Mouse (Mus musculus) adipose tissue, adult 10 weeks (tissue): ENCODE results near the gene Acsf2. TPM values are rescaled to one million over a fixed set of nuclear protein-coding genes. Genes with fewer than 3 reads are reported as not detected.

ENCODE experiments used
- polyA plus RNA-seq: library from polyadenylated mRNA; stranded (reverse); fragments of 350-450 nt; fragmentation: Illumina TruSeq; extraction: RNeasy Lipid Tissue Mini Kit (QIAGEN cat#74804); gene quantifications from one replicate; pipeline ENCODE4 v1.2.3, GENCODE M21; 2014; ENCODE audit warnings: low read depth, low replicate concordance

The Acsf2 gene
- polyA plus RNA-seq = 17.7 TPM

DNA sequence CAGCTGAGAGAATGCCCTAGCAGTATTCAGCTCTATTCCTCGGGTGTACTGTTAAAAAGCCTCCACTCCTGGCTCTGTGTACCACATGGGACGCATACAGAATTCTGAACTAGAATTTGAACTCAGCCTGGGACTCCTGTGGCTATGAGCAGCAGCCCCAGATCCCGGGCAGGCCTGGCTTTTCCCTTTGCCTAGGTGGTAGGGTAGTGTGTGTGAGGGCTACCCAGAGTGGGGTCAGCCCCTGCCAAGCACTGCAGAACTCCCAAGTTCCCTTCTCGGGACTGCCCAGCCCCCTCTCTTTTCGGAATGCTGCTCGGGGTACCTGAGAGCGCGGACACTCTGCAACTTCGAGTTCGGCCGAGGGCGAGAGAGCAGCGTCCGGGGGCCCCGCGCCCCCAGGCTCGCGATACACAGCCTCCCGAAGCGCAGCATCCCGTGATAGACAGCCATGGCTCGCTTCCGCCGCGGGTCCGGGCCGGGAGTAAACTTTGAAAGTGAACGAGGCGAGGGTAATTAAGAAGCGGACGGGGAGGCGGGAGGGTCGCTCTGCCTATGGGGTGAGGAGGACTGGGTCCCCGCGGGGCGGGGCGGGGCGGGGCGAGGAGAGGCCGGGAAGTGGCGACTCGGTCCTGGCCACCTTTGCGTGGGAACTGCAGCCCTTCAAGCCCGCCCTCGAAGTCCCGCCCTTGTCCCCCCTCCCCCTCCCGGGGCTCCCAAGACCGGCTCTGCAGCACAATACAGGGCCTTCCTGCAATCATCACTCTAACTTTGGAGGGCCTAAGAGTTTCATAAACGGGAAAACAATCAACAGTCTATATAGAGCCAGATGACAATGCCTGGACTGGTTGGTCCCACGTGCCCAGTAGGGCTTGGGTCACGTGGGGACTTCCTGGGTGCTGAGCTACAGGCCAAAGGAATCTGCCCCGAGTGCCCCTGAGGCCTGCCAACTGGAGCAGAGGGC, at the start of gene Acsf2:
Acsf2 (minus strand) TSS at position 551 of the 961 bp plus-strand sequence.

DNA sequence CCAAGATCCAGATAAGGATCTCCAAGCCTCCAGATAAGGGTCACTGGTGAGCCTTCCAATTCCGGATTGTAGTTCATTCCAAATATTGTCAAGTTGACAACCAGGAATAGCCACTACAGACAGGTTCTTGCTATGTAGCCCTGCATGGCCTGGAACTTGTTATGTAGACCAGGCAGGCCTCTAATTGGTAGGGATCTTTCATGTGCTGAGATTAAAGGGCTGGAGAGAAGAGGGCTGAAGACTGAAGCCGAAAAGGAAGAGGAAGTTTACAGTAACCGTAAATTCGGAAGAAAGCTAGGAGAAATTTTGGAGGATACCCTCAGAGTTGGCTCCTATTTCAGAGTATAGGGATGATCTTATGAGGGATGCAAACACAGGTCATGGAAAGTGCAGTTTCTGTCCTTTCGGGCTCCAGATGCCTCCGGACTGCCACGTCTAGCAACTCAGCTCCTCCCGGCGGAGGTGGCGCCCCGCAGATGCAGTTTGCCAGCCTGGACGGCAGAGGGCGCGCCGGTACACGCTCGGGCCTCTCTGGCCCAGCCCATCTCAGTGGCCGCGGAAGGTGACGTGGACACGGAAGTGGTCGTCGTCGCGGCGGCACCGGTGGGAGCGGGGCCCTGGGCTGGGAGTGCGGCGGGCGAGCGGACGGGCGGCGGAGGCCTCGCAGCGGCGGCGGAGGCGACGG, 27.7 kb upstream of the Acsf2 start, which contains the start of gene Lrrc59:
Lrrc59 (plus strand) TSS at position 569 of the 685 bp plus-strand sequence.

DNA sequence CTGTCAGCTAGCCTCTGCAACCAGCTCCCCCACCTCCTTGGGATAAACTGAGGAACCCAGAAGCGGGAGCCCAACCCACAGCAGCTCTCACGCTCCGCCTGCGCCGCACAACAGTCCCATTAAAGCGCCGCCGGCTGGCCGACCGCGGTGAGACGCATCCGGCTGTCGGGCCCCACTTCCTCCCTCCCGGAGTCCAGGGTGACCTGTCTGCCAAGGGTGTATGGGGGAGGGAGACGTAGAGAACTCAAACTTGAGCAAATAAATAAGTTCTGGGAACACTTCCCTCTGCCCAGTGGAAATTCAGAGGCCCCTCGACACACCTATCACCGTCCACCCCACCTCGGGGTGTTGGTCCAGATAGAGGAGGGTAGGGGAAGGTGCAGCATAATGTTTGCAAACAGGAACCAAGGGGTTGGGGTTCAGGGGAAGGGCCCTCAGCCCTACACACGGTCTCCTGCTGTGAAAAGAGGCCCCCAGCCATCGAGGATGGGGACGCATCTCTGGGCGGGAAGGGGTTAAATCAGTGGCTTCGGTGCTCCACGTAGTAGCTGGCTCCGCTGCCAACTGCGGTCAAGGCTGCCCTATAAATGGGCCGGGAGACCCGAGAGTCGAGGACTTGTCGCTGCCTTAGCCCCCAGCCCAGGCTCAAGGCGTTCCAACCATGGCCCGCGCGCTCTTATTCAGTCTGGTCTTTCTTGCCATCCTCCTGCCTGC, 37.1 kb downstream of the Acsf2 start, which contains the start of gene Chad:
Chad (plus strand) TSS at position 611 of the 714 bp plus-strand sequence.

DNA sequence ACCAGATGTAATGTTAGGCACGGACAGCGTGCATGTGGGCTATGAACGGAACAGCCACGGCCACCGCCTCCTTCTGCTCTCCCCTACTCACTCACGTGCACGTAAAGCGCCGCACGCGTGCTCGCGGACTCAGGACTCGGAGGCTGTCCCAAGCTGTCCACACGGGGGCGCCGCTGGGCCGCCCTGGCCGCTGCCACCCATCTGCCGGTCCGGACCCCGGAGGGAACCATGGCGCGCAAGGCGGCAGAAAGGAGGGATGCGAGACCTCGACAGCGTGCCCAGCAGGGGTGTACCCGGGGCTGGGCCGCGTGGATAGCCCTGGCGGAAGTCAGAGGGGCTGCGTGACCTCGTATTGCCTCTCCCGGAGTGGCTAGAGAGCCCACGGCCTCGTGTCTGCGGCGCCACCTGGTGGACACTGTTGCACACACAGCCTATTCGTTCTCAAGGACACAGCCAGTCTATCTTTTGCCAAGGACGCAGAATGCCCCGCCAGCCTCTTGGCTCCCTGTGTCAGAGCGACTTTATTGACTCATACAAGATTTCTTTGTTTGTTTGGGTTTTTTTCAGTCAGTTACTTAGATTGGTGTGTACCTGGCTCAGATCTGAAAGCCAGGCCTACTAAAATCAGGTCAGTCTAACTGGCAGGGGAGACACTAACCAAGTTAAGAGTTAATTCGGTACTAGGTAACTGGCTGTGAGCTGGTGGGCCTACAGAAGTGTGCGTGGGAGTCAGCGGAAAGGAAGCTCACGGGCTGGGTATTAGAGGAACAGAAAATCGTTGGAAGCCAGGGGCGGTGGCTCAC, 52.6 kb downstream of the Acsf2 start, which contains the start of gene Rsad1:
Rsad1 (minus strand) TSS at position 368 of the 803 bp plus-strand sequence.

DNA sequence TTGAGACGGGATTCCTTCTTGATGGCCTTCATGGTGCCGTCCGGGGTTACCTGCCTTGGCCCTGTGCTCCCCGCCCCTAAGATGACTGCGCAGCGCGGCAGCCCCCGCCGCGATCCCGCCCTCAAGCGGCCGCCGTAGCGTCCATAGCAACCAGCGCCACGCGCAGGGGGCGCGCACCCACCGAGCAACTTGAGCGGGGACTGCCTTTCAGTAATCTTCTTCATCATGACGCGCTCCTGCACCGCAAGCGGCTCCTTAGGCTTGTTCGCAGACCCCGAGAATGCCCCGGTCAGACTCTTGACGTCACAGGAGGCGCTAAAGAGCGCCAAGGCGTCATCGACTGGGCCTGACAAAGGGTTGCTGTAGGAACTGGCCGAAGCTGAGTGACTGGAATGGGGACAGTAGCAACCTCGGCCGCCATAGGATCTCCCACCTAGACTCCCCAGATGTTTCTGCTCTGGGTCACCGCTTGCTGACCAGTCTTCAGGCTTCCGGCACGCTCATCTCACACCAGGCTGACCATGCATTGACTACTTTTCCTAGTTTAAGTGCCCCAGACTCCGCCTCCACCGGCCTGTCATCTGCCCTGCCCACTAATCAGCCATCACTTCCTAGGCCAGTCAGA, 80.3 kb downstream of the Acsf2 start, which contains the start of gene Mycbpap:
Mycbpap (minus strand) TSS at position 524 of the 625 bp plus-strand sequence.

Other genes with a start within 250 kb of the Acsf2 start
- gene Abcc3, start 208.9 kb downstream of the Acsf2 start, polyA plus RNA-seq = 37.7 TPM
- 8.6 TPM for gene Cacna1g, start 127.7 kb downstream of the Acsf2 start, polyA plus RNA-seq
- gene Spata20, start 115.7 kb downstream of the Acsf2 start, polyA plus RNA-seq = 15.4 TPM
- gene Epn3, start 101.9 kb downstream of the Acsf2 start, polyA plus RNA-seq = 10.1 TPM
- 16.1 TPM for gene Mycbpap, start 80.1 kb downstream of the Acsf2 start, polyA plus RNA-seq
- gene Rsad1, start 52.6 kb downstream of the Acsf2 start, polyA plus RNA-seq = 5.9 TPM
- gene Chad, start 36.8 kb downstream of the Acsf2 start, polyA plus RNA-seq = 3.5 TPM
- 90.2 TPM for gene Lrrc59, start 27.9 kb upstream of the Acsf2 start, polyA plus RNA-seq
- gene Mrpl27, start 51.9 kb upstream of the Acsf2 start, polyA plus RNA-seq = 85.4 TPM
- 0.24 TPM for gene Eme1, start 52.1 kb upstream of the Acsf2 start, polyA plus RNA-seq
- gene Xylt2, start 75.6 kb upstream of the Acsf2 start, polyA plus RNA-seq = 18.0 TPM
- not detected for gene Gm11541, start 102.6 kb upstream of the Acsf2 start, polyA plus RNA-seq
- gene Cdc34b, start 139.9 kb upstream of the Acsf2 start, polyA plus RNA-seq = not detected
- not detected for gene Tmem92, start 180.8 kb upstream of the Acsf2 start, polyA plus RNA-seq